Mouse (Mus musculus): Measurements from ENCODE around the gene Hormad2. TPM values are rescaled to one million over a fixed set of nuclear protein-coding genes. Genes with fewer than 3 reads are reported as not detected.

Gene Hormad2
- polyA plus RNA-seq, 1 experiment from 2014 or later: 0.56 TPM

GRCm38 (mm10) chr11:4340109-4340779 is 100.7 kb downstream of the Hormad2 start:
- Histone ChIP-seq H3K4me1 (ENCODE audit: control insufficient read depth, insufficient read depth, low read length) (no peaks in the 10 kb centered on the region; the same call in 1 of the 2 replicates), H3K4me2 (ENCODE audit: low read depth, low read length) (no peak overlapping the region), H3K27me3 (ENCODE audit: control insufficient read depth, insufficient read depth, low read length) (no peaks in the 10 kb centered on the region), H3K4me3 (ENCODE audit: low read length) (no peak overlapping the region), H3K9ac (ENCODE audit: low read length) (no peak overlapping the region), H3K27ac (ENCODE audit: low read length) (no peak overlapping the region), H3K36me3 (ENCODE audit: control insufficient read depth, insufficient read depth) (no peaks in the 10 kb centered on the region), H3K9me3 (replicated peaks; ENCODE audit: control insufficient read depth, low read length) (no peaks in the 10 kb centered on the region)
- WGBS: 71% methylated on average over 9 of the region's 9 CpGs
- ATAC-seq (replicated peaks; ENCODE audit: extremely low read depth, insufficient read depth, low FRiP score): no peak

GRCm38 (mm10) chr11:4339275-4339674 is 101.6 kb downstream of the Hormad2 start:
- H3K9me3 ChIP-seq (replicated peaks; ENCODE audit: control insufficient read depth, low read length): no peaks in the 10 kb centered on the region
- no peak for ATAC-seq (replicated peaks; ENCODE audit: extremely low read depth, insufficient read depth, low FRiP score)
- 83% methylated on average over 1 of the region's 1 CpGs for WGBS
- H3K4me1 ChIP-seq (ENCODE audit: control insufficient read depth, insufficient read depth, low read length): no peaks in the 10 kb centered on the region; the same call in 1 of the 2 replicates
- H3K27me3 ChIP-seq (ENCODE audit: control insufficient read depth, insufficient read depth, low read length): no peaks in the 10 kb centered on the region
- H3K9ac ChIP-seq (ENCODE audit: low read length): no peak overlapping the region
- H3K4me2 ChIP-seq (ENCODE audit: low read depth, low read length): no peak overlapping the region
- H3K36me3 ChIP-seq (ENCODE audit: control insufficient read depth, insufficient read depth): no peaks in the 10 kb centered on the region
- H3K4me3 ChIP-seq (ENCODE audit: low read length): no peak overlapping the region
- H3K27ac ChIP-seq (ENCODE audit: low read length): no peak overlapping the region

- no peak for ATAC-seq (replicated peaks; ENCODE audit: extremely low read depth, insufficient read depth, low FRiP score)
- Histone ChIP-seq H3K27me3 (ENCODE audit: control insufficient read depth, insufficient read depth, low read length) (no peaks in the 10 kb centered on the region), H3K4me1 (ENCODE audit: control insufficient read depth, insufficient read depth, low read length) (no peaks in the 10 kb centered on the region; the same call in 1 of the 2 replicates), H3K4me3 (ENCODE audit: low read length) (no peak overlapping the region), H3K9ac (ENCODE audit: low read length) (no peak overlapping the region), H3K9me3 (replicated peaks; ENCODE audit: control insufficient read depth, low read length) (no peaks in the 10 kb centered on the region), H3K27ac (ENCODE audit: low read length) (no peak overlapping the region), H3K4me2 (ENCODE audit: low read depth, low read length) (no peak overlapping the region), H3K36me3 (ENCODE audit: control insufficient read depth, insufficient read depth) (no peaks in the 10 kb centered on the region)
- 81% methylated on average over 8 of the region's 8 CpGs for WGBS
Measured at GRCm38 (mm10) chr11:4336693-4337283, 104.1 kb downstream of the Hormad2 start.

- no peak overlapping the region for H3K27ac ChIP-seq (ENCODE audit: low read length)
- H3K9ac ChIP-seq (ENCODE audit: low read length): no peak overlapping the region
- H3K36me3 ChIP-seq (ENCODE audit: control insufficient read depth, insufficient read depth): no peaks in the 10 kb centered on the region
- no peaks in the 10 kb centered on the region; the same call in 1 of the 2 replicates for H3K4me1 ChIP-seq (ENCODE audit: control insufficient read depth, insufficient read depth, low read length)
- no peaks in the 10 kb centered on the region for H3K9me3 ChIP-seq (replicated peaks; ENCODE audit: control insufficient read depth, low read length)
- H3K27me3 ChIP-seq (ENCODE audit: control insufficient read depth, insufficient read depth, low read length): no peaks in the 10 kb centered on the region
- H3K4me3 ChIP-seq (ENCODE audit: low read length): no peak overlapping the region
- no peak overlapping the region for H3K4me2 ChIP-seq (ENCODE audit: low read depth, low read length)
- WGBS: 58% methylated on average over 10 of the region's 10 CpGs
- ATAC-seq (replicated peaks; ENCODE audit: extremely low read depth, insufficient read depth, low FRiP score): no peak
Measured at GRCm38 (mm10) chr11:4335810-4336692, 104.9 kb downstream of the Hormad2 start.

DNA sequence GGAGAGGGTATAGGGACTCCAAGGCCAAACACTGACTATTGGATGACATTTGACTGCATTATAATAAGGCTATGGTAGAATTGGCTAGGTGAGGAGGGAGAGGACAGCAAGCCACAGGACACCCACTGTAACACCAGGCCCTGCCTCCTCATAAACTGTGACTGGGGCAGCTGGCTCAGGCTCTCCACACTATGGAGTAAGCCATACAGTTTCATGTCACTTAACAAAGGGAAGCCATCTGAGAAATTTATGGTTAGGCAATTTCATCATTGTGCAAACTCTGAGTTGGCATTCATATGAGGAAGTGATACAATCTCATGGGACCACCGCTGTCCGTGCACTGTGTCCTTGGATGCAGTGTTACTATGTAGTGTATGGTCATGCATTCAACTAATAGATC is 107.9 kb downstream of the Hormad2 start:
- H3K4me2 ChIP-seq (ENCODE audit: low read depth, low read length): no peak overlapping the region
- no peak overlapping the region for H3K27ac ChIP-seq (ENCODE audit: low read length)
- no peaks in the 10 kb centered on the region for H3K36me3 ChIP-seq (ENCODE audit: control insufficient read depth, insufficient read depth)
- ATAC-seq (replicated peaks; ENCODE audit: extremely low read depth, insufficient read depth, low FRiP score): no peak
- no peak overlapping the region for H3K9ac ChIP-seq (ENCODE audit: low read length)
- H3K9me3 ChIP-seq (replicated peaks; ENCODE audit: control insufficient read depth, low read length): no peaks in the 10 kb centered on the region
- H3K4me1 ChIP-seq (ENCODE audit: control insufficient read depth, insufficient read depth, low read length): no peaks in the 10 kb centered on the region
- H3K4me3 ChIP-seq (ENCODE audit: low read length): no peak overlapping the region
- H3K27me3 ChIP-seq (ENCODE audit: control insufficient read depth, insufficient read depth, low read length): no peaks in the 10 kb centered on the region
- 84% methylated on average over 2 of the region's 2 CpGs for WGBS

DNA sequence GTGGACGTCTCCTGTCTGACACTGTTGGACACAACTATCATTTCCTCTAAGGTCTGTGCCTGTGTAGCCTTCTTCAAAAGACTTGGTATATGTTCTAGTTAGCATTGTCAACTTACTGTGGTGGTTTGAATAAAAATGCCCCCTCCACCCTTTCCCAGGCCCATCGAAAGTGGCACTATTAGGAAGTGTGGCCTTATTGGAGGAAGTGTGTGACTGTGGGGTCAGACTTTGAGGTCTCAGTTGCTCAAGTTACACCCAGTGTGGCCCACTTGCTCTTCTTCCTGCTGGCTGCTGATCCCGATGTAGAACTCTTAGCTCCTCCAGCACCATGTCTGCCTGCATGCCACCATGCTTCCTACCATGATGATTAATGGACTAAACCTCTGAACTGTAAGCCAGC is 112.7 kb downstream of the Hormad2 start:
- WGBS: 71% methylated on average over 3 of the region's 3 CpGs
- Histone ChIP-seq H3K4me1 (ENCODE audit: control insufficient read depth, insufficient read depth, low read length) (no peaks in the 10 kb centered on the region), H3K36me3 (ENCODE audit: control insufficient read depth, insufficient read depth) (no peaks in the 10 kb centered on the region), H3K27ac (ENCODE audit: low read length) (no peak overlapping the region), H3K4me2 (ENCODE audit: low read depth, low read length) (no peak overlapping the region), H3K4me3 (ENCODE audit: low read length) (no peak overlapping the region), H3K9me3 (replicated peaks; ENCODE audit: control insufficient read depth, low read length) (no peaks in the 10 kb centered on the region), H3K27me3 (ENCODE audit: control insufficient read depth, insufficient read depth, low read length) (no peaks in the 10 kb centered on the region), H3K9ac (ENCODE audit: low read length) (no peak overlapping the region)
- ATAC-seq (replicated peaks; ENCODE audit: extremely low read depth, insufficient read depth, low FRiP score): no peak

GRCm38 (mm10) chr11:4323481-4323880 is 117.4 kb downstream of the Hormad2 start:
- no peak for ATAC-seq (replicated peaks; ENCODE audit: extremely low read depth, insufficient read depth, low FRiP score)
- Histone ChIP-seq H3K27ac (ENCODE audit: low read length) (no peak overlapping the region), H3K4me2 (ENCODE audit: low read depth, low read length) (no peak overlapping the region), H3K36me3 (ENCODE audit: control insufficient read depth, insufficient read depth) (no peaks in the 10 kb centered on the region), H3K9me3 (replicated peaks; ENCODE audit: control insufficient read depth, low read length) (no peaks in the 10 kb centered on the region), H3K27me3 (ENCODE audit: control insufficient read depth, insufficient read depth, low read length) (no peaks in the 10 kb centered on the region), H3K4me1 (ENCODE audit: control insufficient read depth, insufficient read depth, low read length) (no peaks in the 10 kb centered on the region), H3K4me3 (ENCODE audit: low read length) (no peak overlapping the region), H3K9ac (ENCODE audit: low read length) (no peak overlapping the region)
- 68% methylated on average over 11 of the region's 11 CpGs for WGBS

DNA sequence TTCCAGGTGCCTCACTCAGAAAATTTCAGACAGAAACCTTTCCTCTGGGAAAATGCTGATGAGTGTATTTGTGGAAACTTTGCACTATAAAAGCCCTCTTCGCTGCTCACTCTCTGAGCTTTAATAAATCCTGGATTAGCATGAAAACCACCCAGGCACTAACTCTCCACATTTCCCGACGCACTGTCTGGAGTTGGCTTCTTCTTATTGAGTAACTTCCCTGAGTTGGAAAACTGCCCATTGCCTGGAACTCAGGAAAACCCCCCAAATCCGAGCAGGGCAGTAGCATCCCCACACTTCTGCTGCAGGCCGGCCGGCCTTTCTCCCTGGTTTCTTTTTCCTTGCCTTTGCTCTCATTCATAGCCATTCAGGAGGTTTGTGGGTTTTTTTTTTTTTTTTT is 118.0 kb downstream of the Hormad2 start:
- H3K27me3 ChIP-seq (ENCODE audit: control insufficient read depth, insufficient read depth, low read length): no peaks in the 10 kb centered on the region
- H3K27ac ChIP-seq (ENCODE audit: low read length): no peak overlapping the region
- H3K4me1 ChIP-seq (ENCODE audit: control insufficient read depth, insufficient read depth, low read length): no peaks in the 10 kb centered on the region

GRCm38 (mm10) chr11:4320876-4321275 is 120.0 kb downstream of the Hormad2 start:
- H3K4me3 ChIP-seq (ENCODE audit: low read length): no peak overlapping the region
- 58% methylated on average over 4 of the region's 4 CpGs for WGBS
- no peaks in the 10 kb centered on the region for H3K27me3 ChIP-seq (ENCODE audit: control insufficient read depth, insufficient read depth, low read length)
- no peak overlapping the region for H3K9ac ChIP-seq (ENCODE audit: low read length)
- no peak for ATAC-seq (replicated peaks; ENCODE audit: extremely low read depth, insufficient read depth, low FRiP score)
- H3K4me1 ChIP-seq (ENCODE audit: control insufficient read depth, insufficient read depth, low read length): no peaks in the 10 kb centered on the region
- H3K9me3 ChIP-seq (replicated peaks; ENCODE audit: control insufficient read depth, low read length): no peaks in the 10 kb centered on the region
- no peak overlapping the region for H3K27ac ChIP-seq (ENCODE audit: low read length)
- H3K4me2 ChIP-seq (ENCODE audit: low read depth, low read length): no peak overlapping the region
- no peaks in the 10 kb centered on the region for H3K36me3 ChIP-seq (ENCODE audit: control insufficient read depth, insufficient read depth)

More for the DNA sequence above, 118.0 kb downstream of the Hormad2 start:
- no peak for ATAC-seq (replicated peaks; ENCODE audit: extremely low read depth, insufficient read depth, low FRiP score)
- Histone ChIP-seq H3K9ac (ENCODE audit: low read length) (no peak overlapping the region), H3K4me2 (ENCODE audit: low read depth, low read length) (no peak overlapping the region), H3K9me3 (replicated peaks; ENCODE audit: control insufficient read depth, low read length) (no peaks in the 10 kb centered on the region), H3K36me3 (ENCODE audit: control insufficient read depth, insufficient read depth) (no peaks in the 10 kb centered on the region), H3K4me3 (ENCODE audit: low read length) (no peak overlapping the region)
- WGBS: 69% methylated on average over 6 of the region's 6 CpGs

Data from heart, embryonic 16.5 days (tissue).